Mouse (Mus musculus) layer of hippocampus, adult 11-12 months (tissue): Measurements from ENCODE around the gene Rai1.

ENCODE experiments used
- DNase-seq: peaks from one replicate; pipeline ENCODE4 v3.0.0; 2022; ENCODE audit warnings: low spot score

Rai1 gene

DNA sequence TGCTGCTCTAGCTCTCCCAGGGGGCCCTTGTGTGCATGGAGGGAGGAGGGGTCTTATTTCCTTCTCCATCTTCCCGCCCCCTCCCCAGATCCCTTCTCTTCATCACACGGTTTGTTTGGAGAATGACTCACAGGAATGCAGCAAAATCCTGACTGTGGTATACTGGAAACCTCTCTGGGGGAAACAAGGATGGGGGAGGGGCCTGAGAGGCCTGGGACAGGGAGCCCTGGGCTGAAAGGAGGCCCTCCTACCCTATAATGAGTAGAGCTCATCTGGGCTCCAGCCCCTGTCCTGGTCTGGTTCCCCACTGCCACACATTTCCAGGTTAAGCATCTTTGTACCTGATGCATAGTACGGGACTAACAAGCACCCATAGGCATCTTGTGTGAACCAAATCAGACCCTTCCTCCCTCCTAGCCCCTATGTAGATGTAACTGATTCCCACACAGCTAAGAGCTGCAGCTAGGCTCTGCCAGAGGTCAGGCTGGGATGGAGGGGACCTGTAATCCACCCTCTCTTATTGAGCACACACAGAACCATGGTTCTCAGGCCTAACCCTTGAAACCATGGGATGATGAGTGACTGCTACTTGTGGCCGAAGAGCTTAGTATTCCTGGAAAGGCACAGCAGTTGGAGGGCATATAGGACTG lies 23.2 kb downstream of the Rai1 start:
- DNase-seq: no peak

- no peak for DNase-seq
Measured at GRCm38 (mm10) chr11:60130516-60130915, 25.7 kb downstream of the Rai1 start.

- no peak for DNase-seq
Measured at GRCm38 (mm10) chr11:60132061-60132460, 27.2 kb downstream of the Rai1 start.

DNA sequence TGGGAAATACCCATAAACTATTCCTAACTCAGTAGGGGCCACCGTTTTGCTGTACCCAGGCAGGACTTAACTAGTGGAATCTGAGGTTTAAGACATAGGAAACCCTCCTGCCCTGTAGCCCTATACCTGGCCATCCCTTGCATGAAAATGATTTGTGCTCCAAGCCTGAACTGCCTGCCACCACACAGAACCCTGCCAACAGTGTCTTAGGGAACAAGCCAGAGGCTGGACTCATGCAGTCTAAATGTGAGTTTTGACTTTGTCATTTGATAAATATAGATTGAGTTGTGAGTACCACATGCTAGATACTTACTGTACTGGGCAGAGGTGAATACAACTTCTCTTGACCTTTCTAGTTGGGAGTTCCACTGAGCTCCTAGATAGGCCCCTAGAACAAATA lies 31.7 kb downstream of the Rai1 start:
- no peak for DNase-seq

- no peak for DNase-seq
Measured at GRCm38 (mm10) chr11:60137170-60137569, 32.4 kb downstream of the Rai1 start.

DNA sequence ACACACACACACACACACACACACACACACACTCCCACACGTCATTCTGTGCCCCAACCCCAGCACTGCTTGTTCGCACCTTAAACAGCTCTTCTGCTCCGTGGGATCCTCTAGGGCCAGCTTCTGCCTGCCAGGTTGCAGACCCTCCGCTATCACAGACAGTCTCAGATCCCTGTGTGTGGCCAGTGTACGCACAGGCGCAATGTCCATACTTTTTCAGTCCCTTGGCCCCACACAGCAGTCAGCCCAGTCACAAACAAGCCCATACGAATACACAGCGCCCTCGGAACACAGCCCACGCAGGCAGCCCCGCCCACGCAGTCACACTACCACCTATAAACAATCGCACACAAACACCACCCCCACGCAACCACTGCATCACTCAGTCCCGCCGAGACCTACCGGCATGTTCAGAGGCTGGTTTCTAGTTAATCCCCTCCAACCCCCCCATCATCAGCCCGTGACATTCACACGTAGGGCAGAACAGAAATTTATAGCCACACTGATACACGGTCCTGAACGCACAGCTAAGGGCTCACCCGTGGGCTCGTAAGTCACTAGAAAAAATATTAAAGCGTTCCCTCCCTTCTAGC lies 34.4 kb downstream of the Rai1 start:
- peak; percentile 64 for DNase-seq

DNA sequence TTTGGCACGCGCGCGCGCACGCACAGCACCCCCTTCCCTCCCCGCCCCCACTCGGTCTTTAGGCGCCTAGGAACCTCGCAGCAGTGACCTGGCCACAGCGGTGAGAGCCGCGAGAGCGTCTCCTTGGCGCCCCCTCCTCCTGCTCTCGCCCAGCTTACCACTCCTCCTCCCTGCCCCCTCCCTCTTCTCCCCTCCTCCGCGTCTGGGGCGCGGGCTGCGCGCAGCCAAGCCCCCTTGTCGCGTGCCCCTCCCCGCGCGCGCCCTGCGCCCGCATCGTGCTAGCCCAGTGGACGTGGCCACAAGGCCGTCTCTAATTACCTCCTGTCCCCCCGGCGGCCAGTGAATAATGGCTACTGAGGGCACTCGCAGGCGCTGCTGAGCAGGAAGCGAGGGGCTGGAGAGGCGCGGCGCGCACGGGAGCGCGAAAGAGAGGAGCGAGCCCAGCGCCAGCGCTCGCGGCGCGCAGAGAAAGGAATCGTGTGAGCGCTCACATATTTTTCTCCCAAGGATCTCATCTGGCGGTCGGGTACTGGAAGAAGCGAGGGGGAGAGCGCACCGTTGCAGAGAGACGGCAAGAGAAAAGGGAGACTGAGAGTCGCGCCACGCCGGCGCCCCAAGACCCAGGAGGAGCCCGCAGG lies 35.0 kb downstream of the Rai1 start:
- peak; percentile 40 for DNase-seq

- DNase-seq: no peak
Measured at GRCm38 (mm10) chr11:60140586-60141284, 35.9 kb downstream of the Rai1 start.

- peak; percentile 26 for DNase-seq
Measured at GRCm38 (mm10) chr11:60141285-60141608, 36.4 kb downstream of the Rai1 start.

DNA sequence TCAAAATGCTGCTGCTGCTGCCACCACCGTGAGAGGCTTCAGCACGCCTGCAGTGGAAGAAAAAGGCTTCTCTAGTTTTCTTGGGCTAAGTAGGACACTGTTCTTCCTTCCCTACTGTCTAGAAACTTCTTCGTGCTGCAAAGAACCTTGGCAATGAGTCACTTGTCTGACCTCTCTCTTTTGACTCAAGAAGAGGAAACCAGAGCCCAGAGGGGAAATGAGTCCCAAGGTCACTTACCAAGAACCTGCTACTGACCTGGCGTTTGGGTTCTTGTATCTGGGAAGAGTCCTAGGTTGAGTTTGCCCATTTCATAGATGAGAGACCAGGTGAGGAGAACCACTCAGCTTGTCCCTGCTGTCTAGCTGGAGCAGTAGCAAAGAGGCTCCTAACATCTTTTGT lies 38.3 kb downstream of the Rai1 start:
- DNase-seq: no peak

GRCm38 (mm10) chr11:60146170-60146569 lies 41.4 kb downstream of the Rai1 start:
- DNase-seq: no peak

- DNase-seq: no peak
Measured at GRCm38 (mm10) chr11:60148591-60148990, 43.8 kb downstream of the Rai1 start.

- DNase-seq: no peak
Measured at GRCm38 (mm10) chr11:60149086-60149485, 44.3 kb downstream of the Rai1 start.

- no peak for DNase-seq
Measured at GRCm38 (mm10) chr11:60150677-60151076, 45.9 kb downstream of the Rai1 start.

GRCm38 (mm10) chr11:60152339-60152738 lies 47.5 kb downstream of the Rai1 start:
- no peak for DNase-seq

DNA sequence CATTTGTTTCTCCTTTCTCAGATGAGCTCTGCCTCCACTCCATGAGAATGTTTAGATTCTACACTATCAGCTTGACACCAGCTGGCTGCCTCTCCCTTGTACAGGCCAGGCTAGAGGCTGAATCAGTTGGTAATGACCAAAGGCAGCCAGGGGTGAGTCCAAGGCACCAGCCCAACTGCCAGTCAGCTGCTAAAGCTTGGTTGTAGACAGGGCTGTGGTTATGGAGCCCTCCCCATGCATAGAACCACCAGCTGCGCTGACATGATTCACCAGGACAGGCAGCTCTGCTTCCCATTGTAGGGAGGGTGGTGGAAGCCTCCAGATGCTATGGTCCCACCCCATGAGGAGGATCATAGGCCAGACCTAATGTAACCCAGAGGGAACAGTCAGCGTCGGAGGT lies 49.1 kb downstream of the Rai1 start:
- DNase-seq: no peak

DNA sequence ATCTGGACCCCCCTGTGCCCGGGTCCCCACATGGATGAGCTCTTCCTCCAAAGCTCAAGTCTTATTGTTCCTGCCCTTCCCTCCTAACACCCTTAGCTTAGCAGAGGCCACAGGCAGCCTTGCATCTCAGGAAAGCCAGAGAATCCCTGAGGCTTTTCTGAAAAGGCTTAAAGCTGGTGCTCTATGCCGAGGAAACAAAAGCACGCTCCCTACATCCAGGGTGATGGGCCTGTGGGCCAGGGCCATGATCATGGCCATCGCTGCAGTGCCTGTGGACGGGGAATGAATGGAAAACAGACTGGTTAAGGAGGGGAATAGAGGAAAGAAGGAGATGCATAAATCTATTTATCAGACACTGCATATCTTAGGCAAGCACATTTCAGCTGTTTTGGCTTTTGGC lies 50.9 kb downstream of the Rai1 start:
- no peak for DNase-seq

GRCm38 (mm10) chr11:60158271-60158670 lies 53.5 kb downstream of the Rai1 start:
- DNase-seq: no peak

DNA sequence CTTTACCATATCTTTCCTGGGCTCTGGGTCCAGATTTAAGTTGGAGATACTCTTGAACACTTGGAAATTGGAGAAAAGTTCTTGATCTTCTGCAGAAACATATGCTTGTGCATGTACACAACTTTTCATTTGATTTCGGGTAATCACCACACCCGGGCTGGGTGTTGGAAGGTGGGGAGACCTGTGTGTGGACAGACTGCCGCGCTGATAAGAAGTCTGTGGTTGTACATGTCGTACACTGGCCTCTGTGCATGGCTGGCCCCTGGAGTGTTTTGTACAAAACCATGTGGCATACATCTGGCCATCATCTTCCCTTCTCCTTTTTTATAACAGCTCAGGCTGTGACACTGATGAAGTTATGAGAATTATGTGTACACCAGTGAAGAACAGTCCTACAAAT lies 55.1 kb downstream of the Rai1 start:
- DNase-seq: no peak

DNA sequence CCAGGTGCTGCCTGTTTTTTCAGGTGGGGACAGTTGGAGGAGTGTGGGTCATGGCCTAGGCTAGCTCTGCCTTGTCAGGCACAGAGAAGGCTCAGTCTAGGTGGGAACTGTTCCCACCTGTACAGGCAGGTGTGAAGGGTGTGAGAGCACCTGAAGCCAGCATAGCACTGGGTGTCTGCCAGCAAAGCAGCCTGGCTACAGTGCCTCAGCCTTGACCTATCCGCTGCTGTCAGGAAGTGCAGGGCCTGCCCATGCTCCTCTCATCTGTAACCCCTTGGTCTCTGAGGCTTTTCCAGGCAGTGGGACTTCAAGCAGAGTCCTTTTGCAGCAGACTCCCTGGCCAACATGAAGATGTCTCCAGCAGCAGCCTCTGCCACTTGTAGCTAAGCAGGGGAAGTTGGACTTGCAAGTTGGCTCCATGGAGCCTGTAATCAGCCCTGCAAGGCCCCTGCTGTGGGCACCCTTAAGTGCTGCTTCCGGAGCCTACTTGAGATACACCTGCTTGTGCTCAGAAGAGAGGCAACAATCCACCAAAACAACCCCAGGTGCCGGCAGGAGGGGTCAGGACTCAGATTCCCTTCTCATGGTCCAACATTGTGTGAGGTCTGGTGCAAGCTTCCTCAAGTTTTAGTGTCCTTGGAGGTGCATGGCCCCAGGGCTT lies 55.8 kb downstream of the Rai1 start:
- no peak for DNase-seq

GRCm38 (mm10) chr11:60161146-60161874 lies 56.5 kb downstream of the Rai1 start:
- DNase-seq: no peak

GRCm38 (mm10) chr11:60162547-60162946 lies 57.7 kb downstream of the Rai1 start:
- no peak for DNase-seq
